Mouse (Mus musculus): ENCODE results near the gene Lypd5.

DNA sequence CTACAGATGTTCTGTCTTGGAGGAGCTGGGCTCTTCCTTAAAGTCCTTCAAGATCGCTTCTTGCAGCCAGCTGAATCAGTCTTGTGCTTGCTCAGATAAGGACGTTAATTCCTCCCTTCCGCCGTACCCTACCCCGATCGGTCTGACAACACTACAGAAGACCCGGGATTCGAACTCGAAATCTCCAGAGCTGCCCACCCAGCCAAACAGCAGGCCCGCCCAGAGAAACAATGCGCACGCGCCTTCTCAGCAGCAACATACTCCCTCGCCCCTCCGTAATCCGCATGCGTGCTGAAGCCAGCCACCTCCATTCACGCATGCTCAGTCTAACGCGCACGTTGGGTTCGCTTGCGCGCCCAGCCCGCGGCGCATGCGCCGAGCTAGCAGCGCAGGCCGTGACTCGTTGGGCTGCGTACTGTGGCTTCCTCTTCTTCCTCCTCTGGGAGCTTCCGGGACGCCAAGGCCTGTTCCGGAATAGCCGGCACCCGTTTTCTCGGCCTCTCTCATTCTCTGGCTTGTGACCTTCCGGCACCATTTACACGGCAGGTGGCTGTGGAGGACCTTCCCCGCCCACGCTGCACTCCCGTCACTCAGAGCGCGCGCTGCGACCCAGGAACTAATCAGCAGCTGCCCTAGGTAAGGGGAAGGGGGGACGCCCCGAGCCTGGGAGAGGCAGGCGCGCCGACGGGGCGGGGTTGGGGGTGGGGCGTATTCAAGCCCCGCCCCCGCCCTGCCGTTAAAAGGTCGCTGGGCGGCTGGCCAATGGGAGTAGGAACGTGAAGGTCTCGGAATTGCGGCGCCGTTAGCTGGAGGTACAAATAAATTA is 50.5 kb downstream of the Lypd5 start, which contains the start of gene Smg9:
- peak; percentile 50 for TF ChIP-seq POLR2A (IDR thresholded peaks at IDR 0.05; ENCODE audit: insufficient read depth, low read length)
- TF ChIP-seq EP300 (IDR thresholded peaks at IDR 0.05; ENCODE audit: insufficient read depth, low read depth, low read length), result no peak

Data from ES-Bruce4 (cell line).